Mouse (Mus musculus) forebrain, embryonic 15.5 days (tissue): ENCODE results near the gene Amt. TPM values are rescaled to one million over a fixed set of nuclear protein-coding genes. Genes with fewer than 3 reads are reported as not detected.
"Not testable (repeated sequence)": the region's sequence is repeated elsewhere in the genome, so short reads cannot be mapped to it uniquely, and the experiment has no call there.

Experiments
- ATAC-seq: fragments of 200-750 bp; cut with Nextera tagmentation; replicated peaks from 2 replicates; pipeline ENCODE4 v1.8.0; 2017; ENCODE audit warnings: mild to moderate bottlenecking, moderate TSS enrichment, moderate library complexity
- H3K27ac ChIP-seq: fragments of 300-500 bp; sonication (generic); replicated peaks from 2 replicates; pipeline ENCODE4 v1.5.1; 2015; ENCODE audit warnings: mild to moderate bottlenecking, inconsistent platforms
- H3K27me3 ChIP-seq: fragments of 300-500 bp; sonication (generic); 2 replicates; pipeline ENCODE4 v1.6.1; 2015; ENCODE audit warnings: inconsistent platforms
- H3K36me3 ChIP-seq: fragments of 300-500 bp; sonication (generic); 2 replicates; pipeline ENCODE4 v1.6.1; 2015; ENCODE audit warnings: mild to moderate bottlenecking, inconsistent platforms
- H3K4me1 ChIP-seq: fragments of 300-500 bp; sonication (generic); 2 replicates; pipeline ENCODE4 v1.6.1; 2015; ENCODE audit warnings: inconsistent platforms
- H3K4me2 ChIP-seq: fragments of 300-500 bp; sonication (generic); replicated peaks from 2 replicates; pipeline ENCODE4 v1.6.1; 2015; ENCODE audit warnings: mild to moderate bottlenecking, inconsistent platforms
- H3K4me3 ChIP-seq: fragments of 300-500 bp; sonication (generic); 2 replicates; pipeline ENCODE4 v1.5.1; 2015; ENCODE audit warnings: mild to moderate bottlenecking, inconsistent platforms
- H3K9ac ChIP-seq: fragments of 300-500 bp; sonication (generic); replicated peaks from 2 replicates; pipeline ENCODE4 v1.6.1; 2015; ENCODE audit warnings: mild to moderate bottlenecking, inconsistent platforms
- H3K9me3 ChIP-seq: fragments of 300-500 bp; sonication (generic); 2 replicates; pipeline ENCODE4 v1.6.1; 2016; ENCODE audit warnings: inconsistent platforms
- WGBS: fragments of 180-500 bp; shearing (Covaris S2); methylation state at CpG from one replicate; pipeline ENCODE4 v1.1.7; 2015; ENCODE audit warnings: mixed read lengths; 5-methylcytosine and 5-hydroxymethylcytosine counted together
- polyA plus RNA-seq: library from polyadenylated mRNA; unstranded; fragments of >200 nt; fragmentation: Nextera tagmentation; extraction: Ambion mirVana; gene quantifications from 2 replicates; pipeline ENCODE4 v1.2.1, GENCODE M21; 2015

The Amt gene
- polyA plus RNA-seq, 1 experiment from 2014 or later, result 23.8 TPM

GRCm38 (mm10) chr9:108318462-108318861 is 21.8 kb downstream of the Amt start:
- H3K9ac ChIP-seq, result no peak overlapping the region
- no peak overlapping the region for H3K4me3 ChIP-seq
- H3K9me3 ChIP-seq, result no peaks in the 10 kb centered on the region
- 70% methylated on average over 2 of the region's 2 CpGs for WGBS
- ATAC-seq, result no peak
- H3K4me1 ChIP-seq, result peaks cover 3% of the 10 kb centered on the region; the same call in 1 of the 2 replicates
- no peak overlapping the region for H3K27ac ChIP-seq
- H3K27me3 ChIP-seq, result no peaks in the 10 kb centered on the region
- no peak overlapping the region for H3K4me2 ChIP-seq
- H3K36me3 ChIP-seq, result 0 out of 2 replicates have a peak, but pooled peaks cover 4% of the 10 kb centered on the region

- H3K9me3 ChIP-seq, H3K4me3 ChIP-seq, H3K27ac ChIP-seq, H3K4me2 ChIP-seq, H3K9ac ChIP-seq, ATAC-seq, H3K27me3 ChIP-seq, H3K36me3 ChIP-seq: not testable (repeated sequence)
- H3K4me1 ChIP-seq, result peaks cover 10% of the 10 kb centered on the region; the same call in 1 of the 2 replicates
- 91% methylated on average over 7 of the region's 7 CpGs for WGBS
These were observed 25.4 kb downstream of the Amt start for GRCm38 (mm10) chr9:108322054-108322453.

- no peak for ATAC-seq
- no peak overlapping the region for H3K4me3 ChIP-seq
- 0 out of 2 replicates have a peak, but pooled peaks cover 7% of the 10 kb centered on the region for H3K4me1 ChIP-seq
- H3K9ac ChIP-seq, result no peak overlapping the region
- H3K9me3 ChIP-seq, result no peaks in the 10 kb centered on the region
- no peak overlapping the region for H3K27ac ChIP-seq
- H3K27me3 ChIP-seq, result no peaks in the 10 kb centered on the region
- H3K36me3 ChIP-seq, result peaks cover 25% of the 10 kb centered on the region
- WGBS, result 82% methylated on average over 1 of the region's 1 CpGs
- H3K4me2 ChIP-seq, result no peak overlapping the region
These were observed 28.1 kb downstream of the Amt start for GRCm38 (mm10) chr9:108324784-108325183.

- H3K4me3 ChIP-seq, result no peak overlapping the region
- 100% methylated on average over 2 of the region's 2 CpGs for WGBS
- no peak for ATAC-seq
- H3K36me3 ChIP-seq, result peaks cover 30% of the 10 kb centered on the region
- 0 out of 2 replicates have a peak, but pooled peaks cover 7% of the 10 kb centered on the region for H3K4me1 ChIP-seq
- no peak overlapping the region for H3K4me2 ChIP-seq
- H3K27me3 ChIP-seq, result no peaks in the 10 kb centered on the region
- no peak overlapping the region for H3K9ac ChIP-seq
- H3K27ac ChIP-seq, result no peak overlapping the region
- H3K9me3 ChIP-seq, result no peaks in the 10 kb centered on the region
These were observed 29.2 kb downstream of the Amt start for GRCm38 (mm10) chr9:108325811-108326210.

- Histone ChIP-seq H3K9me3 (no peaks in the 10 kb centered on the region), H3K4me2 (no peak overlapping the region), H3K9ac (no peak overlapping the region), H3K27me3 (no peaks in the 10 kb centered on the region), H3K4me3 (peak overlapping the region; percentile 58; the same call in 1 of the 2 replicates), H3K27ac (peak overlapping the region; percentile 94), H3K36me3 (peaks cover 29% of the 10 kb centered on the region), H3K4me1 (peaks cover 23% of the 10 kb centered on the region)
- no peak for ATAC-seq
- 68% methylated on average over 10 of the region's 10 CpGs for WGBS
These were observed 41.3 kb downstream of the Amt start for GRCm38 (mm10) chr9:108337848-108338550.

GRCm38 (mm10) chr9:108338551-108338885 is 41.9 kb downstream of the Amt start:
- WGBS, result 17% methylated on average over 6 of the region's 6 CpGs
- H3K4me3 ChIP-seq, result peak overlapping the region; percentile 58
- H3K27ac ChIP-seq, result peak overlapping the region; percentile 94
- peaks cover 26% of the 10 kb centered on the region for H3K36me3 ChIP-seq
- no peaks in the 10 kb centered on the region for H3K9me3 ChIP-seq
- peak overlapping the region; percentile 63 for H3K4me2 ChIP-seq
- H3K9ac ChIP-seq, result peak overlapping the region; percentile 70
- H3K4me1 ChIP-seq, result peaks cover 23% of the 10 kb centered on the region
- no peak for ATAC-seq
- no peaks in the 10 kb centered on the region for H3K27me3 ChIP-seq

GRCm38 (mm10) chr9:108338886-108339781 is 42.5 kb downstream of the Amt start, which contains the start of gene Gpx1:
Gpx1 (plus strand) TSS chr9:108338903.
- under 1% methylated on average over 49 of the region's 49 CpGs for WGBS
- no peaks in the 10 kb centered on the region for H3K9me3 ChIP-seq
- ATAC-seq, result peak; percentile 97

GRCm38 (mm10) chr9:108339886-108340257 is 43.2 kb downstream of the Amt start:
- Histone ChIP-seq H3K9me3 (no peaks in the 10 kb centered on the region), H3K9ac (peak overlapping the region; percentile 70), H3K4me2 (peak overlapping the region; percentile 63), H3K36me3 (peaks cover 13% of the 10 kb centered on the region), H3K27ac (peak overlapping the region; percentile 94), H3K4me3 (peak overlapping the region; percentile 58), H3K27me3 (no peaks in the 10 kb centered on the region), H3K4me1 (peaks cover 23% of the 10 kb centered on the region)
- no peak for ATAC-seq
- WGBS, result 13% methylated on average over 20 of the region's 20 CpGs

More at GRCm38 (mm10) chr9:108338886-108339781, 42.5 kb downstream of the Amt start, which contains the start of gene Gpx1:
- peak within 1 kb of the TSS; percentile 94 for H3K27ac ChIP-seq
- H3K4me1 ChIP-seq, result peaks cover 23% of the 10 kb centered on the region
- H3K9ac ChIP-seq, result peak within 1 kb of the TSS; percentile 70
- no peaks in the 10 kb centered on the region for H3K27me3 ChIP-seq
- peak within 1 kb of the TSS; percentile 58 for H3K4me3 ChIP-seq
- peaks cover 20% of the 10 kb centered on the region for H3K36me3 ChIP-seq
- H3K4me2 ChIP-seq, result peak within 1 kb of the TSS; percentile 63

- Histone ChIP-seq H3K9ac (peak overlapping the region; percentile 70), H3K27ac (no peak overlapping the region), H3K36me3 (peaks cover 7% of the 10 kb centered on the region; the same call in 1 of the 2 replicates), H3K4me3 (peak overlapping the region; percentile 58), H3K4me1 (peaks cover 23% of the 10 kb centered on the region), H3K9me3 (no peaks in the 10 kb centered on the region), H3K27me3 (no peaks in the 10 kb centered on the region), H3K4me2 (peak overlapping the region; percentile 63)
- 68% methylated on average over 10 of the region's 10 CpGs for WGBS
- no peak for ATAC-seq
These were observed 43.8 kb downstream of the Amt start for GRCm38 (mm10) chr9:108340258-108341138.

- Histone ChIP-seq H3K4me3 (no peak overlapping the region), H3K4me1 (peaks cover 25% of the 10 kb centered on the region), H3K36me3 (peaks cover 6% of the 10 kb centered on the region; the same call in 1 of the 2 replicates), H3K27me3 (no peaks in the 10 kb centered on the region), H3K9ac (no peak overlapping the region), H3K27ac (no peak overlapping the region), H3K9me3 (no peaks in the 10 kb centered on the region), H3K4me2 (no peak overlapping the region)
- WGBS, result 90% methylated on average over 5 of the region's 5 CpGs
- no peak for ATAC-seq
These were observed 44.5 kb downstream of the Amt start for GRCm38 (mm10) chr9:108341139-108341475.

- no peak overlapping the region for H3K4me3 ChIP-seq
- no peak for ATAC-seq
- peaks cover 29% of the 10 kb centered on the region for H3K4me1 ChIP-seq
- no peaks in the 10 kb centered on the region for H3K9me3 ChIP-seq
- no peak overlapping the region for H3K4me2 ChIP-seq
- no peak overlapping the region for H3K27ac ChIP-seq
- H3K9ac ChIP-seq, result no peak overlapping the region
- no peaks in the 10 kb centered on the region for H3K27me3 ChIP-seq
- peaks cover 4% of the 10 kb centered on the region; the same call in 1 of the 2 replicates for H3K36me3 ChIP-seq
These were observed 45.1 kb downstream of the Amt start for GRCm38 (mm10) chr9:108341801-108342200.
